Mouse (Mus musculus) ES-Bruce4 (cell line): ENCODE results near the gene Sms.

Experiments
- CTCF ChIP-seq: IDR thresholded peaks from one replicate; pipeline ENCODE4 v1.8.1; 2011; ENCODE audit warnings: low read depth, low read length
- EP300 ChIP-seq: IDR thresholded peaks from 2 replicates; pipeline ENCODE4 v1.6.1; 2011; ENCODE audit warnings: low read depth, low read length; ENCODE audit not compliant: insufficient read depth
- POLR2A ChIP-seq: IDR thresholded peaks from one replicate; pipeline ENCODE4 v1.8.1; 2011; ENCODE audit warnings: low read length; ENCODE audit not compliant: insufficient read depth

GRCm38 (mm10) chrX:157404919-157405318, 87.2 kb downstream of the Sms start:
- TF ChIP-seq CTCF (no peak), POLR2A (no peak), EP300 (no peak)
